Mouse (Mus musculus): ENCODE measurements around the gene Rdh12. TPM values are rescaled to one million over a fixed set of nuclear protein-coding genes. Genes with fewer than 3 reads are reported as not detected.

Gene Rdh12
- not detected for polyA plus RNA-seq (2015; fragmentation: Illumina TruSeq; extraction: RNeasy Lipid Tissue Mini Kit (QIAGEN cat#74804); ENCODE audit: insufficient read depth, low read depth, low replicate concordance)

DNA sequence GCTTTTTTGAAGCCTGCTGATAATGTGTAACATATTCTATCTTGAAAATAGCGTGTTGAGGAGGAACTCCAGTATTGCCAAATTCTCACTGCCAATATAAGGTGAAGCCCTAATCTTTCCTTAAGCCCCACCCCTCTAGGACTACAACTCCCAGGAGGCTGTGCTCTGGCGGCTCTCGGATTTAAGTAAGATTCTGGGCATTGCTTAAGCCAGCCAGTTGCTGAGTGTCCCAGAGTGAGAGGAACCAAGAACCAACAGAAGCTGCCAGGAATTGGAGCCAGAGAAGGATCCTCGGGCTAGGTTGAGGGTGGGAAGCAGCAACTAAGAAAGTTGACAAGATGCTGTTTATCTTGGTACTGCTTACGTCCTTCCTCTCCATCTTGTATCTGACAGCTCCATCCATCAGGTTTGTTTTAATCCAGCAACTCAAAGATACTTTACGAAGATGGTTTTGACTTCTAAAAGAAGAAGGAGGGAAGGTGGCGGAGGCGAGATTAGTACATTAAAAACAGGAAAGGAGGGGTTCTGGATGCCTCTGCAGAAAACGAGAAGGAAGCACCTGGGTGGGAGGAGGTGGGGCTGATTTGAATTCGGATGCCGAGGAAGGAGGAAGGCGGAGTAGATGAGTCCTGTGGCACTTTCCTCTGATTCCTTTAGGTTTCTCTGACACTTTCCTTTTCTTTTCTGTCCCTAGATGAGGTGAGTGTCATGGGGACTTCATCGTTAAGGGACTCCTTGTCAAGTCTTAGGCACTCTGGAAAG, at the start of gene Rdh12:
Rdh12 (plus strand) TSS at position 212 of the 762 bp plus-strand sequence.

DNA sequence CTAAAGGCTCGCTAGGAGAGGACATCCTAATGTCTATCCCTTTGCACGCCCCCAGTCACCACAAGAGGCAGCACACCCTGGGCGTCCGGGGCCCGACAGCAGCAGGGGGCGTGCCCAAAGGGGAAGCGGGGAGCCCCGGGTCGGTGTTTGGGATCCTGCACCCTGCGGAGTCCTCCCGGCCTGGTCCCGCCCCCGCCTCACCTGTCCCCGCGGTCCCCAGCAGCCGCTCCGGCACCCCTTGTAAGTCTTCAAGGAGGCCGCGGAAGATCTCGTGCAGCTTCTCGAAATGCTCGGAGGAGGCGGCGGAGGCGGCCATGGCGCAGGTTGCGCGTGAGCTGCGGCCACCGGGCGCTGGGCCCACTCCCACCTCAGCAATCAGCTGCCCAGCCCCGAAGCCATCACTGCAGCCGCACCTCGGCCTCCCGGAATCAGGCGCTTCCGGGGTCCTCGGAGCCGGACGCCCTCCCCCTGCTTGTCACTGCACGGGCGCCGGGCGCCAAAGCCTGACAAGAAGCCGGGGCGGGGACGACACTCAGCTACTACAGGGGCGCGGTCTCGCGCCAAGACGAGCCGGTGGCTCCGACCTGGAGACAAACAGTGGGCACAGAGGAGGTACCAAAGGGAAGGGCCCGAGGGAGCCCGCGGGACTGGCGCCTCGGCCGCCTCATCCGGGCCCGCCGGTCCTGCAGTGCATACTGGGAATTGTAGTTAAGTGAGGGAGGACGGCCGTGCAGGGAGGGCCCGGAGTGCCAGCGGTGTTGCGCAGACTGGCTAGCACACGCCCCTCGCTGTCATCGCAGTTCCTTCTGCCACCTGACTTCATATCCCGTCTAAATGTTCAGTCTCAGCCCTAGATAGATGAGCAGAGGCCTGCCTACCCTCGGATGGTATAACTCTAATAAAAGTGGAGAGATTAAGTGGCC, 36.4 kb upstream of the Rdh12 start, which contains the start of gene Vti1b:
Vti1b (minus strand) TSS at position 649 of the 923 bp plus-strand sequence.

DNA sequence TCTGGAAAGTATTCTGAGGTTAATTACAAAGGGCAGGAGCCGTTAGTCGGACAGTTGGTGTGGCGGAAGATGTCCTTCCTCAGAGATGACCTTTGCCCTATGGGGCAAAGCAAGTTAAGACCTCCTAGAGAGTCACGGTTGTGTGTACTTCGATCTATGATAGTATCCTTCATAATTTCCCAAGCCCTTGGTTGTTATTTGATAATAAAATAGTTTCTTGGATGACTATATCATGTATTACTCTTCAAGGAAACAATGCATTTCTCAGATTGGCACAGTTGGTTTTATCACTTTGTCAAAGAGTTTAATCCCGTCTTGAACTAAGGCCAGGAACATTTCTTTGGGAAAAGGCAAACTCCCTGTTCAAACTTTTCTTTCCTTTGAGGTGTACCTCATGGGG, 16.5 kb upstream of the Rdh12 start, which contains the start of gene Rdh11:
Rdh11 (minus strand) TSS at position 101 of the 400 bp plus-strand sequence.

Other genes with a start within 250 kb of the Rdh12 start
- 5.7 TPM for gene Tmem229b, start 201.3 kb upstream of the Rdh12 start, polyA plus RNA-seq (2015; fragmentation: Illumina TruSeq; extraction: RNeasy Lipid Tissue Mini Kit (QIAGEN cat#74804); ENCODE audit: insufficient read depth, low read depth, low replicate concordance)
- gene Plekhh1, start 179.8 kb upstream of the Rdh12 start, polyA plus RNA-seq (2015; fragmentation: Illumina TruSeq; extraction: RNeasy Lipid Tissue Mini Kit (QIAGEN cat#74804); ENCODE audit: insufficient read depth, low read depth, low replicate concordance): 1.6 TPM
- 4.6 TPM for gene Pigh, start 119.3 kb upstream of the Rdh12 start, polyA plus RNA-seq (2015; fragmentation: Illumina TruSeq; extraction: RNeasy Lipid Tissue Mini Kit (QIAGEN cat#74804); ENCODE audit: insufficient read depth, low read depth, low replicate concordance)
- gene Arg2, start 78.1 kb upstream of the Rdh12 start, polyA plus RNA-seq (2015; fragmentation: Illumina TruSeq; extraction: RNeasy Lipid Tissue Mini Kit (QIAGEN cat#74804); ENCODE audit: insufficient read depth, low read depth, low replicate concordance): 2.0 TPM
- gene Vti1b, start 36.2 kb upstream of the Rdh12 start, polyA plus RNA-seq (2015; fragmentation: Illumina TruSeq; extraction: RNeasy Lipid Tissue Mini Kit (QIAGEN cat#74804); ENCODE audit: insufficient read depth, low read depth, low replicate concordance): 28.8 TPM
- 4.1 TPM for gene Rdh11, start 16.6 kb upstream of the Rdh12 start, polyA plus RNA-seq (2015; fragmentation: Illumina TruSeq; extraction: RNeasy Lipid Tissue Mini Kit (QIAGEN cat#74804); ENCODE audit: insufficient read depth, low read depth, low replicate concordance)
- 6.7 TPM for gene Zfyve26, start 87.4 kb downstream of the Rdh12 start, polyA plus RNA-seq (2015; fragmentation: Illumina TruSeq; extraction: RNeasy Lipid Tissue Mini Kit (QIAGEN cat#74804); ENCODE audit: insufficient read depth, low read depth, low replicate concordance)
- not detected for gene Rad51b, start 88.4 kb downstream of the Rdh12 start, polyA plus RNA-seq (2015; fragmentation: Illumina TruSeq; extraction: RNeasy Lipid Tissue Mini Kit (QIAGEN cat#74804); ENCODE audit: insufficient read depth, low read depth, low replicate concordance)

Measured in pancreas, adult 10 weeks (tissue).